Mouse (Mus musculus): ENCODE data around the gene Pes1.
"Not testable (repeated sequence)": the region's sequence is repeated elsewhere in the genome, so short reads cannot be mapped to it uniquely, and the experiment has no call there.

DNA sequence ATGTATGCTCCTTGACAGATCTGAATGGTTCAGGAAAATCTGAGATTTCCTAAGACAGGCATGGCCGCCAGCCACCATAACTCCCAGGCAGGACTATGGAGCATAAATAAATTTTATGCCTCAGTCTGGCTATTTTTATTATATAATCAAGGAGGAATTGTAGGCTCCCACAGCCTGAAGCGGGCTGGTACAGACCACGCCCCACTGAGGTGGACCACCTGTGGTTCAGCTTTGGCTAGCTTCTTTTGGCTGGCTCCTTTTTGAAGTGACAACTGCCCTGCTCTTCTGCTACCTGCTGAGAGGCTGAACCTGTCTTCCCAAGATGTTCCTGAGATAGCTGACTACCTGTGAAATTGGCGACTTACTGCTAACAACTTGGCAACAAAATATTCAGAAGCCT is 8.4 kb upstream of the Pes1 start:
- TF ChIP-seq CTCF (IDR thresholded peaks at IDR 0.05; ENCODE audit: low read depth); EP300 (optimal IDR thresholded peaks at IDR 0.05): not testable (repeated sequence)
